Mouse (Mus musculus) adrenal gland, postnatal 10 days (tissue): ENCODE results near the gene Tepp. TPM values are rescaled to one million over a fixed set of nuclear protein-coding genes. Genes with fewer than 3 reads are reported as not detected.

Experiments
- DNase-seq: peaks from one replicate; pipeline ENCODE4 v3.0.0; 2021; ENCODE audit warnings: mixed read lengths
- total RNA-seq, 2 experiments: library from RNA; stranded (reverse); gene quantifications; 2 replicates each; pipeline ENCODE4 v1.2.3; 2021

Gene Tepp
- total RNA-seq, 2 experiments from 2014 or later, result not detected

DNA sequence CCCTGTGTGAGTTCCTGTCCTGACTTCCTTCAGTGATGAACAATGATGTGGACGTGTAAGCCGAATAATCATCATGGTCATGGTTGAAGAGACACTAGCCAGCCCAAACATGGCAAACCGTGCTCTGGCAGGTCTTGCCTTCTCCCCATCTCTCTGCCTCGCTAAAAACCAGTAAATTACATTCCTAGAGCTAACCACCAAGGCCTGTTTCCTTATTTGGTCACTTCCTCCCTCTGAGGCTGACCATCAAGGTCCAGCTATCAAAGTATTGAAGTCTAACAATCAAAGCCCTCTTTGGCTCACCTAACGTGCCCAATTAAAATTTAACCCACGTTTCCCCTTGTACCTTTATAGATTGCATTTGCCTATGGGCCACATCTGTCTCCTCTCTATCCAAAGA is 51.9 kb downstream of the Tepp start:
- no peak for DNase-seq

DNA sequence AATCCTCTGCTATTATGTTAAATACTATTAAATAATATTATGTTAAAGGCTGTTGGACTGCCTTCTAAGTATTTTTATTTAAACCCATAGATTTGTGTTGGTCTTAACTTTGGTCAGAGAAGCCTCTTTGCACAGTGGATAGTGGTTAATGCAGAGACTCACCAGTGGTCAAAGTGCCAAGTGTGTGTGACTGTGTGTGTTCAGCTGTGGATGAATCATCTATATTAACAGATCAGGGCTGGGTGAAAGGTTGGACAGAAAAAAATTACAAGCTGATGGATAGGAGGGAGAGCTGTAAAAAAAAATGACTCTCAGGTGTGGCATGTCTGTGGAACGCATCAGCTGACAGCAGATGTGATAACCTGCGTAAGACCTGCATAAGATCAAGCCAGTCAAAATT is 53.5 kb downstream of the Tepp start:
- DNase-seq, result no peak

DNA sequence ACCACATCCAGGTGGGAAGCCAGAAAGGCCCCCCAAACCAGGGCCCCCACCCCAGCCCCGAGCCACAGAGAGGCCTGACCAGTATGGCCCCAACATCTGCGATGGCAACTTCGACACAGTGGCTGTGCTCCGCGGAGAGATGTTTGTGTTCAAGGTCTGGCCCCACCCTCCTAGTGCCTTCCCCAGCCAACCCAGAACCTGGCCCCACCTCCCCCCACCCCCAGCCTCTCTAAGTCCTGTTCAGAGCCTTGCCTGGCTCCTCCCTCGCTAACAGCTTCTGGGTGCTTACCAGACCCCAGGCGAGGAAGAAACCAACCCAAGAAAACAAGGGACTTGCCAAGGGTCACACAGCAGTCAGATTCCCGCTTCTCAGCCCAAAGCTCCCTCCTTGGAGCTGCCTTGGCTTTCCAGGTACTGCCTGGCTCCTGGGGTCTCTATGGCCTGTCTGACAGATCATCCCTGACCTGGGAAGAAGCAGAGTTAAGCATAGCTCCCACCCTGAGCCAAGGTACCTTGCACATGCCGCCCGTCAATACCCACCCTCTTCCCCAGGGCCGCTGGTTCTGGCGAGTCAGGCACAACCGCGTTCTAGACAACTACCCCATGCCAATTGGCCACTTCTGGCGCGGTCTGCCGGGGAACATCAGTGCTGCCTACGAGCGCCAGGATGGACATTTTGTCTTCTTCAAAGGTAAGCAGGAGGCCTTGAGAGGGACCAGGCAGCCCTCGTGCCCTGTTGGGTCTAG is 59.4 kb downstream of the Tepp start:
- no peak for DNase-seq

DNA sequence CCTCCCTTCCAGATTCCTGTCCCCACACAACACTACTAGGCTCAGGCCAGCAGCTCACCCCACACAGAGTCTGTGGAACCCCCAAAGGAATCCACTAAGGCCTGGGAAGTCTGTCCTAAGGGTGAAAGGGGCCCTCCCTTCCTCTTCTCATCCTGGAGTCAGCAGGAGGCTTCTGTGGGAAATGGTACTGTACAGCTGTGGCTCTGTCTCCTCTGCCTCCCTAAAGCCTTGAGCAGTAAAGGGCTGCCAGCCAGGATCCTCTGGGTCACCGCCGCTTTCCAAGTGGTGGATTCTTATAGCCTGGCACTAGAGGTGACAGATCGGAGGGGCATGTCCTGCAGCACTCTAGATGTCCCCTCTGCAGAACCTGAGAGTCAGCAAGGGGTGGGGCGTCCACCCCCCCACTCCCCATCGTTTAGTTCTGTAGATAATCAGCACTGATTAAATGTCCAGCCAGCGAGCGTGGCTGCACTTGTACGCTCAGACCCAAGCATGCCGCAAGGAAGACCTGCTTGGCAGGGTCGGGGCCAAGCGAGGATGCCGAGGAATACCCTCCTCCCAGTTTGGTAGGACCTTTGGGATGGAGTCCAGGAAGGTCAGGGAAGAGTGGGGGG is 63.1 kb downstream of the Tepp start:
- DNase-seq, result no peak

DNA sequence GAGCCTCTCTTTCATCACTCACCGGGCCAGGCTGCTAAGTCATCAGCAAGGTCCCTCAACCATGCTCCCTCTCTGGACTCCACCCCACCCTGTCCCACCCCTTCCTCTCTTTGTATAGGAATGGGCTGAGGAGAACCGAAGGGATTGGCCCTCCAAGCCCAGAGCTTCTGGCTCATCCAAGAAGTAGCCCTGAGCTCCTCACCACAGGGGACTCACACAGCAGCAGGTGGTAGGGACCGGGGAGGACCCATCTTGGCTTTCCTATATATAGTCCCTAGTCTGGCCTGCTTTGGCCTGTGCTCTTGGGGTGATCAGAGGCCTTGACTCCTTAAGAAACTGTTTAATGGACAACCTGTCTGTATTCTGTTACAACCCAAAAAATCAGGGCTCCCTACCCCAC is 64.1 kb downstream of the Tepp start:
- DNase-seq, result no peak

DNA sequence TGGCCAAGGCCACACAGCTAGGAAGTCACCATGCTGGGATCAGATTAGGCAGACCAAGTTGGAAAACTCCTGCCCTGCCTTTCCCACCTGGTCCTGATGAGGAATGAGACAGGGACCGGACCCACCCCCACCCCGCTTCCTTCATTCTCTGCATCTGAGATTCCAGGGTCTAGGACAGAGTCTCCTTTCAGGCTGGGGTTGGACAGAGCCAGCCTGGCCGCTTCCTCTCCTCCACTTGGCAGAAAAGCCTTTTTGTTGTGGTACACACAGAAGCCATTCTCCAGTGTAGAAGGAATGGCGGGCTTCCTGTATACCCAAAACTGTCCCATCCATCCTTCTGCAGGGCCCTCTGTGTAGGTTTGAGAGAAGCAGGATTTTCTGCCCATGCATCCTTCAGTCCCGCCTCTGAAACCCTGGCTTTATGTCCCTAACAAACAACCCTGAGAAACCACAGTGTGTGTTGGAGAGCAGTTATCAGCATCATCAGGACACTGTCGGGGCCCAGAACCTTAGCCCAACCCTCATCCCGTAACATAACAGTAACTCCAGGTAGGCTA is 65.1 kb downstream of the Tepp start:
- no peak for DNase-seq

Other genes with a start within 250 kb of the Tepp start
- gene Katnb1, start 229.4 kb upstream of the Tepp start, total RNA-seq, result 10 to 100 TPM in 1 of 2 experiments, 1 to 10 TPM in 1; 9.4 to 16.1 TPM
- gene Kifc3, start 107.8 kb upstream of the Tepp start, total RNA-seq, result 10 to 100 TPM; 80.0 to 89.0 TPM
- 1 to 10 TPM in 1 of 2 experiments, under 1 TPM in 1; 0.60 to 1.5 TPM for gene Cngb1, start 4.0 kb upstream of the Tepp start, total RNA-seq
- gene Zfp319, start 21.4 kb downstream of the Tepp start, total RNA-seq, result 10 to 100 TPM; 10.5 to 11.3 TPM
- 10 to 100 TPM; 18.5 to 20.5 TPM for gene Usb1, start 21.7 kb downstream of the Tepp start, total RNA-seq
- gene Mmp15, start 41.7 kb downstream of the Tepp start, total RNA-seq, result 10 to 100 TPM; 23.0 to 32.7 TPM
- 10 to 100 TPM; 48.4 to 57.7 TPM for gene Cfap20, start 124.3 kb downstream of the Tepp start, total RNA-seq
- 10 to 100 TPM; 68.8 to 70.0 TPM for gene Csnk2a2, start 179.5 kb downstream of the Tepp start, total RNA-seq
- gene Ccdc113, start 223.5 kb downstream of the Tepp start, total RNA-seq, result 1 to 10 TPM in 1 of 2 experiments, under 1 TPM in 1; 0.76 to 1.2 TPM